Mouse (Mus musculus) cerebral cortex, adult 2 months (tissue): ENCODE data around the gene Mei4.

Experiments used
- WGBS: fragments of 180-500 bp; shearing (Covaris S2); methylation state at CpG from one replicate; pipeline ENCODE4 v1.1.7; 2018; 5-methylcytosine and 5-hydroxymethylcytosine counted together

The Mei4 gene

DNA sequence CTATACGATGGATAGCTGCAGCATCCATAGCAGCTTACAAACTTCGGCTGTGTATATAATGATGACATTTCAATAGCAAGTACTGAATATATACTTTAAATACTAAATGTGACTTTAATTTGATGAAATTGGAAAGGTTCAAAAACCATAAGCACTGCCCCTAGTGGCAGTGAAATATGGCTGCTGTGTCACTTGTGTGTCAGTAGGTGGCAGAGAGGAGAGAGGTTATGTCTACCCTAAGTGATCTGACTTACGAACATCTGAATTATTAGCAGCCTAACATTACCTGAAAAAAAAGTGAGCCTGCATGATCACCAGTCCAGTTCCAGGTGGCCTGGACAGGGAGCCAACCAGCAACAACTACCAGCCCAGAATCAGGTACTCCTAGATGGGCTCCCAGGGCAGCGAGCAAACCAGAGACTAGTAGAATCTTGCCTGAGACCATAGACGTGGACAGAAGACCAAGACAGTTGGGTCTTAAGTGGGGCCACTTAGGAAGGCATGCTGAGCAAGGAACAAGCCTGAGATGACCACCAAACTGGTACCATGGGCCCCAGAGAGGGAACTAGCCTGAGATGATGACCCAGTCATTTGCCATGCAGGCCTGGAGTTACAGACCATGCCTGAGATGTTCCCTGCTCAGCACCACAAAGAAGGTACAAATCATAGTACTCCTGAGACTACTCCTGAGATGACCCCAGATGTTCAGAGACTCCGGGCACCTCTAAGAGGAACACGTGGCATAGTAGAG is 384.4 kb downstream of the Mei4 start:
- WGBS: 87% methylated on average over 7 of the region's 7 CpGs
